In genomic region chr10:25140155-25140755, GRCm38 (mm10) we compare ENCODE assay signal across 8 mouse cellular contexts.
DNase-seq lines count a peak whose midpoint lies in the region; ATAC-seq and TF ChIP-seq lines count a peak whose summit lies in the region.

No protein-coding gene starts in this region.

- H3K4me3 ChIP-seq in heart, embryonic 12.5 days, result no peak overlapping the region
- no peak overlapping the region for H3K4me3 ChIP-seq in hindbrain, embryonic 12.5 days
- no peak overlapping the region for H3K4me3 ChIP-seq in midbrain, embryonic 16.5 days (ENCODE audit: low read depth, low read length)

- peaks cover 8% of the 10 kb centered on the region for H3K9me3 ChIP-seq in heart, embryonic 12.5 days (replicated peaks)
- H3K9me3 ChIP-seq in hindbrain, embryonic 12.5 days (replicated peaks), result 0 out of 2 replicates have a peak, but pooled peaks cover 6% of the 10 kb centered on the region
- H3K9me3 ChIP-seq in midbrain, embryonic 16.5 days (replicated peaks; ENCODE audit: control insufficient read depth, low read length, poor library complexity, severe bottlenecking), result no peaks in the 10 kb centered on the region; the same call in 1 of the 2 replicates

- no peaks in the 10 kb centered on the region for H3K36me3 ChIP-seq in heart, embryonic 12.5 days
- H3K36me3 ChIP-seq in hindbrain, embryonic 12.5 days, result no peaks in the 10 kb centered on the region
- 0 out of 2 replicates have a peak, but pooled peaks cover 2% of the 10 kb centered on the region for H3K36me3 ChIP-seq in midbrain, embryonic 16.5 days (ENCODE audit: control insufficient read depth, insufficient read depth, low read length)

- no peaks in the 10 kb centered on the region for H3K27me3 ChIP-seq in heart, embryonic 12.5 days (replicated peaks)
- no peaks in the 10 kb centered on the region for H3K27me3 ChIP-seq in hindbrain, embryonic 12.5 days
- H3K27me3 ChIP-seq in midbrain, embryonic 16.5 days (ENCODE audit: control insufficient read depth, insufficient read depth, low read depth, low read length), result no peaks in the 10 kb centered on the region

- H3K4me2 ChIP-seq in heart, embryonic 12.5 days, result no peak overlapping the region
- H3K4me2 ChIP-seq in hindbrain, embryonic 12.5 days (replicated peaks), result no peak overlapping the region
- no peak overlapping the region for H3K4me2 ChIP-seq in midbrain, embryonic 16.5 days (ENCODE audit: low read length)

- H3K27ac ChIP-seq in heart, embryonic 12.5 days (ENCODE audit: poor library complexity, severe bottlenecking), result no peak overlapping the region
- H3K27ac ChIP-seq in hindbrain, embryonic 12.5 days, result no peak overlapping the region
- no peak overlapping the region for H3K27ac ChIP-seq in midbrain, embryonic 16.5 days (ENCODE audit: low read length)

- no peak for TF ChIP-seq CTCF in brain, embryonic 14.5 days (IDR thresholded peaks at IDR 0.05; ENCODE audit: borderline replicate concordance, extremely low read depth, insufficient read depth, insufficient read length)

- H3K9ac ChIP-seq in heart, embryonic 12.5 days, result no peak overlapping the region
- no peak overlapping the region for H3K9ac ChIP-seq in hindbrain, embryonic 12.5 days
- H3K9ac ChIP-seq in midbrain, embryonic 16.5 days (ENCODE audit: low read depth, low read length), result no peak overlapping the region

- DNase-seq in heart, adult 18-20 months, result peak; percentile 10 to 15
- DNase-seq in brain, embryonic 14.5 days (ENCODE audit: low read depth), result peak; percentile 93
- peak; percentile 42 to 50 for DNase-seq in layer of hippocampus, postnatal 10 days (ENCODE audit: low spot score in 2 of 2)
- no peak for DNase-seq in thymus, adult 18-20 months
- DNase-seq in thymus, postnatal 36 days, result no peak

- WGBS in heart, embryonic 12.5 days, result 30% methylated on average over 14 of the region's 14 CpGs
- 21% methylated on average over 14 of the region's 14 CpGs for WGBS in hindbrain, embryonic 12.5 days
- WGBS in midbrain, embryonic 16.5 days, result 15% methylated on average over 13 of the region's 14 CpGs

- peaks cover 12% of the 10 kb centered on the region for H3K4me1 ChIP-seq in heart, embryonic 12.5 days (replicated peaks)
- 0 out of 2 replicates have a peak, but pooled peaks cover 2% of the 10 kb centered on the region for H3K4me1 ChIP-seq in hindbrain, embryonic 12.5 days
- H3K4me1 ChIP-seq in midbrain, embryonic 16.5 days (ENCODE audit: control insufficient read depth, insufficient read depth, low read length), result no peaks in the 10 kb centered on the region

- no peak for TF ChIP-seq POLR2A in brain, embryonic 14.5 days (IDR thresholded peaks at IDR 0.05; ENCODE audit: borderline replicate concordance, extremely low read depth, insufficient read depth, insufficient read length, poor library complexity, severe bottlenecking)

- ATAC-seq in heart, embryonic 12.5 days (ENCODE audit: insufficient number of reproducible peaks, low FRiP score), result no peak
- peak; percentile 95 for ATAC-seq in hindbrain, embryonic 12.5 days (ENCODE audit: low FRiP score)
- peak; percentile 84; the same call in 1 of the 2 replicates for ATAC-seq in midbrain, embryonic 16.5 days

Comparison
In these comparisons a context has a peak if more than half of its experiments do, and no peak if none do; other contexts are left out.
1. DNase-seq: peak in heart, adult 18-20 months (2 of 2), brain, embryonic 14.5 days (single experiment) and layer of hippocampus, postnatal 10 days (2 of 2); none in thymus, adult 18-20 months (0 of 2) and thymus, postnatal 36 days (0 of 2).